Mouse (Mus musculus) spleen, adult 12 weeks (tissue): ENCODE measurements around the gene Rab25.

Source experiments
- DNase-seq: peaks from one replicate; pipeline ENCODE4 v3.0.0; 2022; ENCODE audit warnings: low spot score

Gene Rab25

DNA sequence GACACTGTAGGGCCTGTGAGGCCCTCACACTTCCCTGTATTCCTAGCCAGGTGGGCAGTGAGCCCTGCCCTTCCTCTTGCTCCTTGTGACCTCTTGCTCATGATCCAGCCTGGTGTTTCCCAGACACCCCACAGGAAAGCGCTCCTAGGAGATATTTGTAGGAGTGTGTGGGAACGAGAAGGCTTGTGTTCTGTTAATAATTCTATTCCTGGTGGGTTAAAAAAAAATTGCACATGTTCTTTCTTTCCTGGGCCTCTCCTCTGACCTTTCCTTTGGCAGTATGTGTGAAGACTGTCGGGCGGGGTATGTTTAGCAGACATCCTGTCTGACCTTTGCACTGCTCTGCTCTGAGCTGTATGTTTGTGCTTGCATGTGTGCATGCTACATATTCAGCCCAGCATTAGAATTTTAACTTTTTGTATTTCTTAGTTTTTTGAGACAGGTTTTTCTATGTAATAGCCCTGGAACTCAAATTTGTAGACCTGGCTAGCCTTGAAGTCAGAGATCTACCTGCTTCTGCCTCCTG, 18.5 kb upstream of the Rab25 start:
- no peak for DNase-seq

DNA sequence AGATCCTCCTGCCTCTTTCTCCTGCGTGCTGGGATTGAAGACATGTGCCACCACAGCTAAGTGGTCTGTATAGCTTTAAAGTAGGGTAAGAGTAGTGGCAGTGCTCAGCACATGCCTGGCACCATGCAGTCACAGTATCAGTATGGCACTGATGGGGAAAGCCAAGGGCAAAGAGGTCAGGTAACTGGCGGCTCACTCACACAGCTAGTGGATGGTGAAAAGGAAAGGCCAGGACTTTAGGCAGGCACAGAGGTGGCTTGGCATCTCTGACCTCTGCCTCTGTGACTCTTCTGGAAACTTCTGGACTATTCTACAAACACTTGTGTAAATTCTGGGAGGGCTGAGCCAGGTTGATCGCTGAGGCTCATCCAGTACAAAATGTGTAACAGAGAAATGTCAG, 18.0 kb upstream of the Rab25 start:
- DNase-seq, result no peak

DNA sequence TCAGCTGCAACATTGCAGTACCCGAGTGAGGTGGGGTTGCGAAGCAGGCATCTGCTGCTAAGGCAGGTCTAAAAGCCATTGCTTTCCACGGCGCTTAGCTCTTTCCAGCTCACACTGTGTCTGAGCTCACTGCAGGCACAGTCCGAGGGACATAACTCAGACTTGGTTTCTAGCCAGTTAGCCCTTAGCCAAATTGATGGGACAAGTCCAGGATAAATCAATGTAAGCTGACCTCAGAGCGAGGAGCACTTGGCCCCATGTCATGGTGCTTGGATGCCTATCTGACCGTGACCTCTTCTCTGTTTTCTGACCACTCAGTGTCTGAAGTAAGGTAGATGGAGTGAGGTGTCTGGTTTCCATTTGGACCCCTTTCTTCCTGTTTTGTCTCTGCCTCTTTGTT, 15.9 kb upstream of the Rab25 start:
- no peak for DNase-seq

DNA sequence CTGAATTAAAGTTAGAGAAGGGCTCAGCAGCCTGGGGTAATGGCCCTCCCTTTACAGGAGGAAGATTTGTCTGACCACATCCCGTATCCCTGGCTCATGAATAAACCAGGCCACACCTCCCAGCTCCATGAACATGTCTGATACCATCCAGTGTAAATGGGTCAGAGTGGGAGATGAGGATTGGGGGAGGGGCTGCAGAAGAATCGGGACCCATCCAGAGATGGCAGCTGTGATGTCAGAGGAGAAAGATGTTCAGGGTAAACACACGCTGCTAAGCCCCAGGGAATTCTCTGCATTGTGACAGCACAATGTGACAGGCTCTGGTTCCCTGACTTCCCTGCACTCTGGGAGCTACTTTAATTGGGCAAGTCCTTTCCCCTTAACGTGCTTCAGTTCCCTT, 15.3 kb upstream of the Rab25 start:
- no peak for DNase-seq

DNA sequence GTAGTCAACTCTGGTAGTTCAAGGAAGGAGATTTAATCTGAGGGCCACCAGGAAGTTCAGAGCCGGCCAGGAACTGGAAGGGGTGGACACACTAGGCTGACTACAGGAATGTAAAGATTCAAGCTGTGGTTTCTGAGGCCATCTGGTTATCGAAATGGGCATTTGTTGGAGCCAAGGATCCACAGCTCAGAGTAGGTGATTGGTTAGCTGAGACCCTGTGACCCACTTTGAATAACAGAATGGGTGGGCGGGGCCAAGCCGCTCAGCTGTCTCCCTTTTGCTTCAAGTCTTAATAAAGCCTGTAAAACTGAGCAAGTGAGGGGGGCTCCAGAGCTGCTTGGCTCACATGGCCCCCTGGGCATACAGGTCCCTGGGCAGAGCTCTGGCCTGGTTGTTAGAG, 13.9 kb upstream of the Rab25 start:
- DNase-seq, result no peak

DNA sequence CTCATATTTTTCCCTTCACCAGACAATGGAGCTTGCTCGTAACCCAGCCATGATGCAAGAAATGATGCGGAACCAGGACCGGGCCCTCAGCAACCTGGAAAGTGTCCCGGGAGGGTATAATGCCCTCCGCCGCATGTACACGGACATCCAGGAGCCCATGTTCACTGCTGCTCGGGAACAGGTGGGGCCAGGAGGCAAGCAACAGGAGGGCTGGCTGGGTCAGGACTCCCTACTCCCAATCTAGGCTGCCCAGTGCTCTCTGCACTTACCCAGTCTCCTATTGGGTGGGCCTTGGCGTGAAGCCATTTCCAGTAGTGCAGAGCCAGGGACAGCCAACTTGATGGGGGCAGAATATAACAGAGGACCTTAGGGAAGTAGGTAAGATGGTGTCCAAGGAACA, 11.5 kb upstream of the Rab25 start:
- DNase-seq, result no peak

DNA sequence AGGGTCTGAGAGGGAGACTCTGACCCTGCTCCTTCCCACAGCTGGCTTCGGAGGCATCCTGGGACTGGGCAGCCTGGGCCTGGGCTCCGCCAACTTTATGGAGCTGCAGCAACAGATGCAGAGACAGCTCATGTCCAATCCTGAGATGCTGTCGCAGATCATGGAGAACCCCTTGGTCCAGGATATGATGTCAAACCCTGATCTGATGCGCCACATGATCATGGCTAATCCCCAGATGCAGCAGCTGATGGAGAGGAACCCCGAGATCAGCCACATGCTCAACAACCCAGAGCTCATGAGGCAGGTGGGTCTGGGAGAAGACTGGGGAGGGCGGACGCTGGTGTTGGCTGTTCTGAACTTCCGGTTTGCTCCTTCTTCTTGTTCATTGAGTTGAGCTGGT, 8.5 kb upstream of the Rab25 start:
- DNase-seq, result no peak

DNA sequence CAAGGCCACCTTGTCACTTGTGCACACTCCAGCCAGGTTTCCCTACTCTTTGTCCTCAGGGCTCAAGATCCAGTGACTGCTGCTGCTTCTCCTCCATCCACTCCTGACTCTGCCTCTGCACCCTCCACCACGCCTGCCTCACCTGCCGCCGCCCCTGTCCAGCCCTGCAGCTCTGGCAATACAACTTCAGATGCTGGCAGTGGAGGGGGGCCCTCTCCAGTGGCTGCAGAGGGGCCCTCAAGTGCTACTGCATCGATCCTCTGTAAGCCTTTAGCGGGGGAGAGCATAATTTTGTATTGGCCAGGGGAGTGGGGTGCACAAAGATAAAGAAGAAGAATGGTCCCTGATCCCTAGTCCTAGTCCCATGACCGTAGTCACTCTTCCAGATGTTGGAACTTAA, 7.6 kb upstream of the Rab25 start:
- no peak for DNase-seq

DNA sequence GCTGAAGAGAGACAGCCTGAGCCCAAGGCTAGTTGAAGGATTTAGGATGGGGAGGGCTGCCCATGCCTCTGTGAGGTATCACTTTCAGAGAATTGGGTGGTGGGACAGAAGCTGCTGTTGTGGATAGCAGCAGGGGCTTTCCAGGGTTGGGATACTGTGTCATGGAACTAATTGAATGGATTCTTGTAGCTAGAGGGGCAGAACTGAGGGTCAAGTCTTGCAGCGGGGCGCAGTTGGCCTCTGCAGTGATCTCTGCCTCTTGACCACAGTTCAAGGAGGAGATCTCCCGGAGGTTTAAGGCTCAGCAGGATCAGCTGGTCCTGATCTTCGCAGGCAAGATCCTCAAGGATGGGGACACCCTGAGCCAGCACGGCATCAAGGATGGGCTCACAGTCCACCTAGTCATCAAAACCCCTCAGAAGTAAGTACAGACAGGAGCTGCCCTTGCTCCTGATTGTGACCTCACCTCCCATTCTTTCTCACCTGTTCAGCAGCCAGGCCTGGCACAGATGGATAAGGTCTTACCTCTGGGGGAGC, 7.0 kb upstream of the Rab25 start:
- DNase-seq, result no peak

DNA sequence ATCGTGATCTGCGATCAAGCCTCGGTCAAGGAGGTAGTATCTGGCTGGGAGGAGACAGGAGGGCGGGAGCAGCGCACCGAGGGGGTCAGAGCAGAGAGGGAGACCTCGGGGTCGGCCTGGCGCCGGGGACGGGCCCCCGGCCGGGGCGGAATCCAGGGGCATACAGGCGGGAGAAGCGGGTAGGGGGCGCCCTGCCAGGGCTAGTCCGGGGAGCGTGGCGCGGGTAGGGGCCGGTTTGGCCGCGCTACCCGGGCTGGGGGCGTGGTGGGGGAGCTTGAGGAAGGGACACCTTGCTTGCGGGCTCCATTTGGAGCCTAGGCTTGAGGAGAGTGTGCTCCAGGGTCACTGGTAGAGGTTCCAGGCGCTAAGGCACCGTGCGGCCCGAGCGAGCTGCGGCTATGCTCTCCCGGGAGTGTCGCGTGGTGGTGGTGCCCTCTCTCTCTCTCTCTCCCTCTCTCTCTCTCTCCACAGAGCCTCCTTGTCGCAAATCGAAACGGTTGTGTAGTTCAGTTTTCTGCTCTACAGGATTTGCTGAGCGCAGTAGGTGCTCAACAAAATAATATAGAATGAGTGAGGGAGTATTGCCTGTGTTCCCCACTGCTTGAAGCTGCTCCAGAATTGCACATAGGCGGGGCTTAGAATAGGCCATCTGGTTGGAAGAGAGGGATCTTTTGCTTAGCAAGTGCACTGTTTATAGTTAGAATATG, 5.9 kb upstream of the Rab25 start:
- DNase-seq, result peak; percentile 36

DNA sequence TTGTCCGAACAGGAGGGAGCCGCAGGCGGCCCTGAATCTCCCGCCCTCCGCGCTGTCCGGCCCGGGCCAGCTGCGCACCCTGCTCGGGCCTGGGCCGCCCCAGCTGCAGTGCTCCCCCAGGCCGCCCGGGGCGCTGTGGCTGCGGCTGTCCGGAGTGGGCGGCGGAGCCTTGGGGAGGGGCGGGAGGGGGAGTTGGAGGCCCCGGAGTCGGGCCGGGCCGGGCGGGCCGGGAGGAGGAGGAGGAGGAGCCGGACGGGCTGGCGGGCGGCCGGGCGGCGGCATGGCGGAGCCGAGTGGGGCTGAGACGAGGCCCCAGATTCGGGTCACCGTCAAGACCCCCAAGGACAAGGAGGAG, 5.4 kb upstream of the Rab25 start, which contains the start of gene Ubqln4:
Gene Ubqln4 (plus strand): TSS at position 234 of the 355 bp plus-strand sequence.
- peak; percentile 87 for DNase-seq

DNA sequence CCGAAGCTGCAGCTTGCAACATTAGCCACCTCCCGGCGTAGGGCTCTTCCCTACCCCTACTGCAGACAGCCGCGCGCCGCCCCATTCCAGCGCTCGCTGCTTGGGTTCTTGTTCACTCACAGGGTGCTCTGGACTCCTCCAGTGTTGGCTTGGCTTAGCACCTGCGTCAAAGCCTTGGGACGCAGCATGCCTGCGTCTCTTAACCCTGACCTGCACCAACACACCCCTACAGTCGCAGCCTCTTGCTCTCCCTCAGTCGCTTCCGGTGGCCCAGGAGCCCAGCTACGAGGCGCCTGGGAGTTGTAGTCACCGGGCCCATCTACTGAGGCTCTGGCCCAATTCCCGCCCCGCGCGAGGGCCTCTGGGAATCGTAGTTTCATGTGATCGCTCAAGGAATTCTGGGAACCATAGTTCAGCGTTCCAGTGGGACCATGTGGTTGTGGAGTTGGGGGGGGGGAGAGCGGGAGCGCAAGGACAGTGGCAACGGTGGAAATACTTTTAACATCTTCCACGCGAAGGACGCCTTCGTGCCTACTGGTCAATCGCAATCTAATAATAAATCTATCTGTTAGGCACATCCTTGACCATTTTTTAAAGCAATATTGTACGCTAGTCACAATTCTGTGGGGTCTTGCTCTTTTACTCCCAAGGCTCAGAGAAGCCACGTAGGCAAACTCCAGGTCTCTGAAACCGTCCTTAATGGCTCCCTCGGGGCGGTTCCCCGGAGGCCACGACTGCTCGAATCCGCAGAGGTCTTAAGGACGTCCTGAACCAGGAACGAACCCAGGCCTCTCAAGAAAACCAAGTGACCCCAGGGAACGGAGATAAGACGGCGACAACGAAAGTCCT, 4.8 kb upstream of the Rab25 start, which contains the start of gene Lamtor2:
Gene Lamtor2 (minus strand): TSS at position 399 of the 849 bp plus-strand sequence.
- peak; percentile 89 for DNase-seq

DNA sequence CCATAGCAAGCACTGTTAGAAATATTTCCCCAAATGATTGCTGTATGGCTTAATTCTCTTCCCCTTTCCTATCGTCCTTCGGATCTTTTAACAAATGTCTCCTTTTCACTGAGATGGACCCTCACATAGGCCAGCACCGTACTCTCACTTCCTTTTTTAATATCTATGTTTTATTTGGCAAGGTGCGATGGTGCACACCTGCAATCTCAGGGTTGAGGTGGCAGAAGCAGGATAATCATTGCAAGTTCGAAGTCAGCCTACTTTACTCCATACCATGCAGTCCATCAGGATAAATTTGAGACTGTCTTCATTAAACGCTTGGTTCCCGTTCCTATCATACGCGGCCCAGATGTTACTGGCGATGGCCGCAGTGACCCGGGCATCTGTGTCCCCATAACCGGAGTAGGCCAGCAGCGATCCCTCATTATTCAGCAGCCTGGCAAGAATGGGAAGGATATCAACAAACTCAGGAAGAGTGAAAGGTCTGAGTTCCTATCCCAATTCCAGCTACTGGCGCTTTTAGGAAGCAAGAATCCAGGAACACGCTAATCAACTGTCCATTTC, 4.1 kb upstream of the Rab25 start:
- DNase-seq, result no peak

DNA sequence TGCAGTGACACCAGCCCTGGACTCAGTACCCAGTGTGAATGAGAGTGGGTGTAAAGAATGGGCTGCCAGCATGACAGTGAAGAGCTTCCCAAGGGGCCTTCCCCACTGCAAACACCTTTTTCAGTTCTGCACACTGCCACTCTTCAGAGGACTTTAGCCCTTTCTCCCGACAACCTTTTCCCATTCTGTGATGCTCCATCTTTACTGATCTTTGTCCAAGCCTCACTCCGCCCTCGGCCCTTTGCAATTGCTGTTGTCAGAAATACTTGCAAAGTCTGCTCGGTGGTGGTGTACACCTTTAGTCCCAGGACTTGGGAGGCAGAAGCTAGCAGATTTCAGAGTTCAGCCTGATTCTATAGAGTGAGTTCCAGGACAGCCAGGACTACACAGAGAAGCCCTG, 3.5 kb upstream of the Rab25 start:
- DNase-seq, result no peak

DNA sequence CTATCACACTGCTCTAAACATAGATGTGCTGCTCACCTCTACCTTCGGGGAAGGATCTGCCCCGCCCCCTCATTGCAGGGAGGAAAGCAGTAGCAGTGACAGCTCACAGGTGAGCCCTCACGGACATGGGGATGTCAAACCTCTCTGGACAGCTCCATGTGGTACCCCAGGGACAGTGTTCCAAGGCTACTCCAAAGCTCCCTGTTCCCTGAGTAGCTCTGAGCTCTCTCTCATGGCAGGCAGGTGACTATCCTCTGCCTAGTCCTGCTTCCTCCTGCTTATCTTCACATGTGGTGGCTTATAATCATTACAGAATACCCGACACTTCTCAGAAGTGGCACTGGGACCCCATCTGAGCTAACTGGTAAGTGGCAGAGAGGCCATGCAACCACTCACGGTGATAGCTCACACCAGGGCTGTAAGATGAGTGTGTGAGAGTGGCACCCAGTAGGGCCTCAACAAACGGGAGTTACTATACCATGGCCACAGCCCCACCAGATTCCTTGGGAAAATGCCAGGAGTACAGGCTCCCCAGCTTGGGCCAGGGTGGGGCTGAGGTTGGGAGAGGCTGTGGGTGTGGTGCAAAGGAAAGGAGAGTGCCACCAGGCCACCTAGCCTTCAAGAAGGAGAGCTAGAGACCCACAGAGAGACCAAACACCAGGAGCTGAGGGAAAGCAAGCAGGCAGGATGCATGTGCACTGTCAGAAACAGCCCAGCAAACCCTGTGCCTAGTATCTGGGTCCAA, 1.3 kb downstream of the Rab25 start:
- no peak for DNase-seq

DNA sequence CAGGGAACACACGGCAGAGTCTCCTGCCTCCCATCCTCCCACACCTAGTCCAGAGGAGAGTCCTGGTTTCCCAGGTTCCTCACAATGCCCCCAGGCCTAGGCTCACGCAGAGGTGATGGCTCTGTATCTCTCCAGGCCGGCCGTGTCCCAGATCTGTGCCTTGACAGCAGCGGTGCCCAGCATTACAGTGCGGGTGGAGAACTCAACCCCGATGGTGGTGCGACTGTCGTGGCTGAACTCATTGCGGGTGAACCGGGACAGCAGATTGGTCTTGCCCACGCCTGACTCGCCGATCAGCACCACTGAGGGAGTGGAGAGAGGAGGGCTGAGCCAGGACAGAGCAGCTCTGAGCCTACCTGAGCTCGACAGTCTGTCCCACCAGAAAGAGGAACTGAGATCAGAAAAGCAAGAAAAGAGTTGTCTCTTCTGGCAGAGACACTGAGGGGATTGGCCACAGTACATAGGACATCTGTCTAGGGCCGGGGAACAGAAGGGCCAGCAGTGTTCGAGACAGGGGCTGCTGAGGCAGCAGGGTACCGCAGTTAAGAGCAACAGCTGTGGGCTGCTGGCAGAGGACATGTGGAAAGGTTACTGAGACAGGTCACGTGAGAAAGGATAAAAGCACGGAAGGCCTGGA, 3.0 kb downstream of the Rab25 start:
- DNase-seq, result no peak

DNA sequence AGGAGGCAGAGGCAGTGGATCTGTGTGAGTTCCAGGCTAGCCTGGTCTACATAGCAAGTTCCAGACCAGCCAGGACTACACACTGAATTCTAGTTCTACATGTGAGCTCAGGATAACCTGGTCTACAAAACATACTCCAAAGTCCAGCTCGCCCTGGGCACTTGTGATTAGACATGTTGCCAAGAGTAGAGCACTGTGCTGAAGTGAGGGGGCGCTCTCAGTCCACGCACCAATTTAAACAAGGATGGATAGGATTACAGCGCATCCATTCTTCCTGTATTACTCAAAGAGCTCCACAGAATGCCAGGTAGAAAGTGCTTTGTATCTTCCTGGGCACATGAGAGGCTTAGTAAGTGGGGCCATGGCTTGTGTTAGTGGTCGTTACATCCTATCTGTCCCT, 3.6 kb downstream of the Rab25 start:
- no peak for DNase-seq

DNA sequence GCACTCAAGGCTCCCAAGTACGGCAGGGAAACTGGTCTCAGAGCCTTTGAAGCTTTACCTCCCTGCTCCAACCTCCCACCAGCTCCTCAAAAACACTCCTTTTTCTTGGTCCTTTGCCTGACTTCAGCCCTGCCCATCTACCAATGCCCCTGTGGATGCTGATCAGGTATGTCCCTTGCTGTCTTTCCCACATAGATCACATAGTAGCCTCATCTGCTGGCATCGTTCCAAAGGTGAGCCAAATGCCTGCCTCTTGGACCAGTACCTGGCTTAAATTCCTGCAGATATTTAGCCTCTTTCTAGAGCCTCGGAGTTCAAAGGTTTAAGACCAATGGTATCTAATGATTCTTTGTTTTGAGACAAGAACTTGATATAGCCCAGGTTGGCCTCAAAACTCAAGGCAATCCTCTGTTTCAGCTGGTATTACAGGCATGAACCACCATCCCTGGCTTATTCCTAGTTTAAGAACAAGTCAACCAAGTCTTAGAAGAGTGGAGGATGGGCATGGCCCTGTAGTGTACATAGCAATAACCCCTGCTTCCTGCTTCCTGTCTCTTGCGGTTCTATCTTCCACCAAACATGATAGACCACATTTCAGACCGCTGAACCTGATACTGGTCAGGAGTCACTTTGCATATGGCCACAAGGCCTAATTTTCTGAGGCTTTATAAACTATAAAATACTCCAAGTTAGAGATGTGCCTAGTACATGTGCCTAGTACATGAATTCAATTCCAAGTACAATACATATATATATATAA, 4.3 kb downstream of the Rab25 start:
- no peak for DNase-seq

DNA sequence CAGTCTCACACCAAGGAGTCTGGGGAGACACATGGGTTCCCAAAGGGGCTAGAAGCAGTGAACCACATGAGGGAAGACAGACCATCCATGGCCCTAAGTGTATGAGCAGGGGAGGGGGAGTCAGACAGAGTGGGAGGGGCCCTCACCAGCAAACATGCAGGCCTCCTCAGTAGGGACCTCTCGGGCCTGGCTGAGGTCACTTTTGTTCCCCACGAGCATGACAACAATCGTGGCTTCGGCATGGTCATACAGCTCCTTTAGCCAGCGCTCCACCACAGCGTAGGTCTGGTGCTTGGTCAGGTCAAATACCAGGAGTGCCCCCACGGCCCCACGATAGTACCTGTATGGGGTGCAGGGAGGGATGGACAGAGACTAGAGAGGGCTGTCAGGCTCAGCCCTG, 4.9 kb downstream of the Rab25 start:
- no peak for DNase-seq

DNA sequence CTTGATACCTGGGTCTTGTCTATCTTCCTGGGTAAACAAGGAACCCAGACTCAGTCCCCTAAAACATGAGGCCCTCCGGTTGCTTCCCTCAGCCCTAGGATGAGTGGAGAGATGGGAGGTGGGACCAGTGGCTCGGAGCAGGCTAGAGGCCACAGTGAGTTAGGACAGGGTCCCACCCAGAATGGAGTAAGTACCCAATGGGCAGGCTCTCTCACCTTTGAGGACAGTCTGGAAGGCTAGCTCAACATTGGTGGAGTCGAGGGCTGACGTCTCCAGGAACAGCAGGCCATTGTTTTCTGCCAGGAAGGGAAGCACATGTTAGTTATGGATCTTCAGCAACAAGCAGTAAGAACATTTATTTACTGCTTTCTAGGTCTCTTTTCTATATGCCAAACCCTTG, 5.6 kb downstream of the Rab25 start:
- no peak for DNase-seq
